Mouse (Mus musculus): Measurements from ENCODE around the gene Aacs. TPM values are rescaled to one million over a fixed set of nuclear protein-coding genes. Genes with fewer than 3 reads are reported as not detected.

Aacs gene
- total and polyA plus RNA-seq, 2 experiments from 2014 or later = 4.8 to 13.9 TPM

DNA sequence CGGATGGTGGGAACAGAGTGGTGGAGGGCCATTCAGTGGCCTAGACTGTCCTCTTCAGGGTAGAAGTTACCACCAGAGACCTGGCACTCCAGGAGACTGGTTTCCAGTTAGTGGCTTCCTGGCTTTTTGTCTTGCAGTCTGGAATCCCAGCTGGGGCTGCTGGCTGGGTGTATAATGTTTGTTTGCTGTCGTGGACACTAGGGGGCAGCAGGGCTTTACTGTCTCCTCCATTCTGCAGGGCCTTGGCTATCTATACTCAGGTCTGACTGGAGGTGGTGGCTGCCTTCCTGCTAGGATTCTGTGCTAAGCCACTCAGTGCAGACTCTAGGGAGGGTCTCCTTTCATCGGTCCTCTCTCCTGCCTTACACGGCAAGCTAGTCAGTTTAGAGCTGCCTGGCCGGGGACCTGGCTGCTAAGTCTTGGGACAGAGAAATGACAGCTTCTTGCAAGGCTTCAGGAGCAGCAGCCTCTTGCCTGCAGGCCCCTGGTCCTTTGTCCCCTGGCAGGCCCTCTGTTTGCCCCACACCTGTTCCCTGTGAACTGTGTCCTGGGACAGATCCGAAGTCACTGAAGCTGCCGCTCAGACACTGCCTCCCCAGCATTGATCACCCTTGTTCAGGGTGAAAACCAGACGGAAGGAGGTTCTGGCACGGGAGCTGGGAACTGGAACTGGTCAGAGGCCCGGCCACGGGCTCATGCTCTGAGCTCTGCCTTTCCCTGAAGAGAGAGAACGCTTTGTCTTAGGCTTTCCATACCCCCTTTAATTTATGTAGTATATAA, 22.4 kb downstream of the Aacs start:
- ATAC-seq (ENCODE audit: insufficient read depth, low read depth) (peak; percentile 49; the same call in 1 of the 2 replicates), DNase-seq (ENCODE audit: low spot score) (no peak)
- Histone ChIP-seq H3K9me3 (replicated peaks; ENCODE audit: control insufficient read depth, low read length) (no peaks in the 10 kb centered on the region), H3K4me2 (ENCODE audit: low read depth, low read length) (no peak overlapping the region), H3K4me3 (ENCODE audit: low read depth, low read length) (no peak overlapping the region), H3K27me3 (ENCODE audit: control insufficient read depth, insufficient read depth, low read length) (no peaks in the 10 kb centered on the region), H3K36me3 (replicated peaks; ENCODE audit: control insufficient read depth, insufficient read depth, low read length) (no peaks in the 10 kb centered on the region; the same call in 1 of the 2 replicates), H3K27ac (ENCODE audit: low read depth) (no peak overlapping the region), H3K9ac (replicated peaks; ENCODE audit: low read depth, low read length) (no peak overlapping the region), H3K4me1 (ENCODE audit: control insufficient read depth, insufficient read depth) (no peaks in the 10 kb centered on the region)
- 70% methylated on average over 12 of the region's 12 CpGs for WGBS
- no peak for TF ChIP-seq EP300 (IDR thresholded peaks at IDR 0.05; ENCODE audit: low read depth)
- peak; percentile 62 for TF ChIP-seq CTCF (IDR thresholded peaks at IDR 0.05; ENCODE audit: low read depth)

DNA sequence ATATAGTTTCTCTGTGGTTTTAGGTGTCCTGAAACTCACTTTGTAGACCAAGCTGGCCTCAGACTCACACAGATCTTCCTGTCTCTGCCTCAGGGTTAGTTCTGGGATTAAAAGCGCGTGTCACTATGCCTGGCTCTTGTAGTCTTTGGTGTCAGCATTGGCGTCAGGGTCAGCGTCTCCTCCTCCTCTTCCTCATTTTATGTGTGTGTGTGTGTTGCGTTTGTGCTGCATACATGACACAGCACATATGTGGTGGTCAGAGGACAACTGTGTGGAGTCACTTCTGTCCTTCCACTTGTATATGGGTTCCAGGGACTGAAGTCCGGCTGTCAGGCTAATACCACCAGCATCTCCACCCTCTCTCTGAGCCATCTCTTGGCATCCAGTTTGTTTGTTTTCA, 25.9 kb downstream of the Aacs start:
- no peak overlapping the region for H3K9ac ChIP-seq (replicated peaks; ENCODE audit: low read depth, low read length)
- TF ChIP-seq EP300 (IDR thresholded peaks at IDR 0.05; ENCODE audit: low read depth) (no peak), CTCF (IDR thresholded peaks at IDR 0.05; ENCODE audit: low read depth) (no peak)
- no peak overlapping the region for H3K27ac ChIP-seq (ENCODE audit: low read depth)
- H3K9me3 ChIP-seq (replicated peaks; ENCODE audit: control insufficient read depth, low read length) = no peaks in the 10 kb centered on the region
- peaks cover 12% of the 10 kb centered on the region; the same call in 1 of the 2 replicates for H3K36me3 ChIP-seq (replicated peaks; ENCODE audit: control insufficient read depth, insufficient read depth, low read length)
- H3K27me3 ChIP-seq (ENCODE audit: control insufficient read depth, insufficient read depth, low read length) = no peaks in the 10 kb centered on the region
- H3K4me2 ChIP-seq (ENCODE audit: low read depth, low read length) = no peak overlapping the region
- H3K4me3 ChIP-seq (ENCODE audit: low read depth, low read length) = no peak overlapping the region
- DNase-seq (ENCODE audit: low spot score) (no peak), ATAC-seq (ENCODE audit: insufficient read depth, low read depth) (no peak)
- H3K4me1 ChIP-seq (ENCODE audit: control insufficient read depth, insufficient read depth) = no peaks in the 10 kb centered on the region
- WGBS = 91% methylated on average over 6 of the region's 6 CpGs

DNA sequence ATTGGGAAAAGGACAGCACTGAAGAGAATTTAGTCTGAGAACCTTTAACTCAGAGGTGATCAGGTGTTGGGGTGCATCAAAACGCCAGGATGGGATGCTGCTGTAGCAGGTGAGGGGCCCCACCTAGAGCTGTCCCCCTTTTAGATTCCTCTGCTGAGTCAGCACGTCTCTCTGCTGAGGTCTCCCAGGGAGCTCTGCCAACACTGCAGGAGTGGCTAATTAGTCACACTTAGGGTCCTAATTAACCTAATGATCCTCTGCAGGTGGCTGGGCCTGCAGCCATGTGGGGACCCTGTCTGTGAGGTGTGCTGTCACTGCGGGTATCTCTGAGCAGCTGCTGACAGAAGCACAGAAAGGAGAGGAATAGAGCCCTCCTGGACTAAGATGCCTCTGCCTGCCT, 26.6 kb downstream of the Aacs start:
- no peak for ATAC-seq (ENCODE audit: insufficient read depth, low read depth)
- Histone ChIP-seq H3K4me1 (ENCODE audit: control insufficient read depth, insufficient read depth) (no peaks in the 10 kb centered on the region), H3K36me3 (replicated peaks; ENCODE audit: control insufficient read depth, insufficient read depth, low read length) (peaks cover 12% of the 10 kb centered on the region; the same call in 1 of the 2 replicates), H3K27ac (ENCODE audit: low read depth) (no peak overlapping the region), H3K4me2 (ENCODE audit: low read depth, low read length) (no peak overlapping the region), H3K9me3 (replicated peaks; ENCODE audit: control insufficient read depth, low read length) (no peaks in the 10 kb centered on the region), H3K27me3 (ENCODE audit: control insufficient read depth, insufficient read depth, low read length) (no peaks in the 10 kb centered on the region), H3K9ac (replicated peaks; ENCODE audit: low read depth, low read length) (no peak overlapping the region), H3K4me3 (ENCODE audit: low read depth, low read length) (no peak overlapping the region)
- DNase-seq (ENCODE audit: low spot score) = no peak
- WGBS = 53% methylated on average over 3 of the region's 3 CpGs
- TF ChIP-seq EP300 (IDR thresholded peaks at IDR 0.05; ENCODE audit: low read depth) = no peak
- TF ChIP-seq CTCF (IDR thresholded peaks at IDR 0.05; ENCODE audit: low read depth) = no peak

DNA sequence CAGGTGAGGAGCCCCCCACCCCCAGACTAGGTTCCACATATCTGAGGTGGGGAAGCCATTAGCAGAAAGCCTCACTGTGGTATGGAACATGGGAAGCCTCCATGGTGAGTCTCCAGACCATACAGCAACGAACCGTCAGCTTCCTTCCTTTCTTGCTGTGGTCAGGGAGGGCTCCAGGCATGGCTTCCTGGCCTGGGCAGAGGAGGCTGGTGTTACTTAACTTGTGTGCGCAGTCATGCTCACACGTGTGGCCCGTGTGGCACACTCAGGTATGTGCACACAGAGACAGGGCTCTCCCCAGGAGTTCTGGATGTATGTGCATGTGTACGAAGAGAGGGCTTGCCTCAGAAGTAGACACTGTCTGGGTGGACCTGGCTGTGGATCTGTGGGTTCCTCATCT, 28.0 kb downstream of the Aacs start:
- no peak overlapping the region for H3K27ac ChIP-seq (ENCODE audit: low read depth)
- ATAC-seq (ENCODE audit: insufficient read depth, low read depth) (no peak), DNase-seq (ENCODE audit: low spot score) (no peak)
- WGBS = 81% methylated on average over 6 of the region's 6 CpGs
- no peaks in the 10 kb centered on the region for H3K4me1 ChIP-seq (ENCODE audit: control insufficient read depth, insufficient read depth)
- TF ChIP-seq CTCF (IDR thresholded peaks at IDR 0.05; ENCODE audit: low read depth) (no peak), EP300 (IDR thresholded peaks at IDR 0.05; ENCODE audit: low read depth) (no peak)
- no peak overlapping the region for H3K4me3 ChIP-seq (ENCODE audit: low read depth, low read length)
- no peaks in the 10 kb centered on the region for H3K27me3 ChIP-seq (ENCODE audit: control insufficient read depth, insufficient read depth, low read length)
- no peak overlapping the region for H3K9ac ChIP-seq (replicated peaks; ENCODE audit: low read depth, low read length)
- H3K9me3 ChIP-seq (replicated peaks; ENCODE audit: control insufficient read depth, low read length) = no peaks in the 10 kb centered on the region
- H3K36me3 ChIP-seq (replicated peaks; ENCODE audit: control insufficient read depth, insufficient read depth, low read length) = peaks cover 18% of the 10 kb centered on the region; the same call in 1 of the 2 replicates
- no peak overlapping the region for H3K4me2 ChIP-seq (ENCODE audit: low read depth, low read length)

DNA sequence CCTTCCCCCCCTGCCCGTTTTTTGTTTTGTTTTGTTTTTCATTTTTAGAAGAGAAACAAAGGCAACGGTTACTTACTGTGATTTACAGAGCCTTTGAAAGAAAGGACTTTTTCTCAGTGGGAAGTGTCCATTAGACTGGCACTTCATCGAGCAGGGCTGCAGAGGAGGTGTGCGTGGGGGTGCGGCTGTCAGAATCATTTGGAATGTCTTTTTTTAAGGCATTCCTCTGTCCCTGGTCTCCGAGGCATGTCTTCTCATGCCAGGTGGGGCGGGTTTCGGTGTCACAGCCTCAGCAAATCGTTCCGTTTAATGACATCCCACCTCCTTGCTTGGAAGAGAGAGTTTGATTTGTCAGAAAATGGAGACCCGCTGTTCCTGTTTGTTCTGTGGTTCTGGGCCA, 29.1 kb downstream of the Aacs start:
- ATAC-seq (ENCODE audit: insufficient read depth, low read depth) (no peak), DNase-seq (ENCODE audit: low spot score) (no peak)
- WGBS = 81% methylated on average over 11 of the region's 11 CpGs
- H3K4me3 ChIP-seq (ENCODE audit: low read depth, low read length) = no peak overlapping the region
- no peak overlapping the region for H3K9ac ChIP-seq (replicated peaks; ENCODE audit: low read depth, low read length)
- H3K27ac ChIP-seq (ENCODE audit: low read depth) = no peak overlapping the region
- no peaks in the 10 kb centered on the region for H3K9me3 ChIP-seq (replicated peaks; ENCODE audit: control insufficient read depth, low read length)
- TF ChIP-seq EP300 (IDR thresholded peaks at IDR 0.05; ENCODE audit: low read depth) (no peak), CTCF (IDR thresholded peaks at IDR 0.05; ENCODE audit: low read depth) (no peak)
- H3K4me2 ChIP-seq (ENCODE audit: low read depth, low read length) = no peak overlapping the region
- no peaks in the 10 kb centered on the region for H3K27me3 ChIP-seq (ENCODE audit: control insufficient read depth, insufficient read depth, low read length)
- H3K4me1 ChIP-seq (ENCODE audit: control insufficient read depth, insufficient read depth) = no peaks in the 10 kb centered on the region
- H3K36me3 ChIP-seq (replicated peaks; ENCODE audit: control insufficient read depth, insufficient read depth, low read length) = peaks cover 21% of the 10 kb centered on the region; the same call in 1 of the 2 replicates

Measured in heart, postnatal 0 days (tissue).